Mouse (Mus musculus): ENCODE results near the gene Pter.

Pter gene

DNA sequence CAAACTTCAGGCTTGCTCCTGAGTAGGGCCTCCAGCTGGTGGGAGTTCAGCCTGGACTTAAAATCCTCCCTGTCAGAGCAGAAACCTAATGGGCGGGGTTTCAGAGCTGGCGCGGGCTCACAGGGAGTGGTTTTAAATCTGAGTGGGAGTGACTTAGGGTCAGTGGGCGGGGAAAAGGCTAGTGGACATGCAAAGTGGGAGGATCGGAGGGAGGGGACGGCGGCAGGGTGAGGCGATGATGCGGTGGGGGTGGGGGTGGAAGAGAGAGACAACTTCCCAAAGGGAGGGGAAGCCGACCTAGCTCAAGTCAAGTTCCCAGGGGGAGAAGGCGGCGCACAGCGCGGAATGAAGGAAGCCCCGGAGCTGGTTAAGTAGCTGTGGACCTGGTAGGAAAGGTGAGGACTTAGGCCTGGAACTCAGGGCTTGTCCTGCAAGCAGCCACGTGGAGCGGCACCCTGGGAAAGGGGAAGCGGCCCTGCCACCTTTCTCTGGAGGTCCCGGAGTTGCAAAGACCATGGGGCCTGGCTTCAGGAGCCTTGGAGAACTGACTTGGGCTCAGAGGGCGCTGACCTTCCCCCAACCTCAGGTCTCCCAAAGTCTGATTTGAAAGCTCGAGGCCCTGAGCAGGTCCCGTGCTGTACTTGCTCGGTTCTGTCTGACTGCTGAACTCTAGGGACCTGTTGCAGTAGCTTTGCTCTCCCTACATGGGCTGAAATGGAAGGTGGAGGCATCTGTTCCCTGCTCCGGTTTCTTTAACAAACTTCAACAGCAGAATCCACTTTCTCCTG is at the start of gene Pter:
TSS of gene Pter (plus strand) at position 238 of the 788 bp plus-strand sequence.
- DNase-seq = peak; percentile 7 to 27

DNA sequence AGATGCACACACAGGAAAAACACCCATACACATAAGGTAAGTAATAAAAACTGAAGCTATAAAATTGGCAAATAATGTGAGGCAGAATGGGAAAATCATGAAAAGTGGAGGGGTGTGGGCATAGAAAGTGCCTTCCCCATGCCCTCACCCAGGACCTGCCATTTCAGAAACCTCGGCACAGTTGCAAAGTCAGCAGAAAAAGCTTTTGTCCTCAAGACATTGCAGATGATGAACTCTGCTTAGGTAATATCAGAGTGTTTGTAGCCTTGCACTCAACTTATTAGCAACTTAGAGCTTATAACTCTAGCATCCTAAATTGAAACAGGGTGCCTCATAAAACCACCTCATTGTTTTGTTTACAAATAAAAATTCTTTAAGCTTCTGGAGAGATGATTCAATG is 49.6 kb upstream of the Pter start:
- no peak for DNase-seq

DNA sequence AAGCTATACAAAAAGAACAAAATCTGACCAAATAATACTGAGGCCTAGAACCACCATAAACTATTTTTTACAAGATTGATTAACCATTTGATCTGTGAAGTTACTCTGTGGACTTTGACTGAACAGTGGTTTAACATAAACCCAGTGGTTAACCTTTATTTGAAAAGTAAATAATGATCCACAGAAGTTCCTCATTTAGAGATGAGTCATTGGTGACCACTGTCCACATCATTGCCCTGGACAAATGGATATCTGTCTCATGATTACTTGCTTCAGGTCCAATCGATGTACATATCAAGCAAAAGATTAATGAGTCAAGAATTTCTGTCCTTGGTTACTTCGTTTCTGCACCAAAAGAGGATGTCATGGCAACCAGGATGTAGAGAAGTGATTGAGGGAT is 44.3 kb upstream of the Pter start:
- no peak for DNase-seq

DNA sequence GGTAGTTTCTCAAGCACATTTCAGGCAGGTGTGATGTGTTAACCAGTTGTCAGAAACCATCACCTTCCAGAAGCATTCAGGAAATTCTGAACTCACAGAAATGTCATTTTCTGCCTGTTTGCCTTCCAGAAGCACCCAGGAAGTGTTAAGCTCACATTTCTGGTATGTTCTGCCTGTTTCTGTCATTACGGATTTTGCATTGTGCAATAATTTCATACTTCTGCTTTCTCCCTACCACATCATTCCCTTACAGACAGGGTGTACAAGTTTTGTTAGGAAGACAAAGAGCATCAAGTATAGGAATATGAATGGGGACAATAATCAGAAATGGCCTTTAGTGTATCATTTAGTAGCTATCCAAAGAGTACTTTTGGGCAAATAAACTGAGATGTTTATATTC is 42.8 kb upstream of the Pter start:
- DNase-seq = no peak

DNA sequence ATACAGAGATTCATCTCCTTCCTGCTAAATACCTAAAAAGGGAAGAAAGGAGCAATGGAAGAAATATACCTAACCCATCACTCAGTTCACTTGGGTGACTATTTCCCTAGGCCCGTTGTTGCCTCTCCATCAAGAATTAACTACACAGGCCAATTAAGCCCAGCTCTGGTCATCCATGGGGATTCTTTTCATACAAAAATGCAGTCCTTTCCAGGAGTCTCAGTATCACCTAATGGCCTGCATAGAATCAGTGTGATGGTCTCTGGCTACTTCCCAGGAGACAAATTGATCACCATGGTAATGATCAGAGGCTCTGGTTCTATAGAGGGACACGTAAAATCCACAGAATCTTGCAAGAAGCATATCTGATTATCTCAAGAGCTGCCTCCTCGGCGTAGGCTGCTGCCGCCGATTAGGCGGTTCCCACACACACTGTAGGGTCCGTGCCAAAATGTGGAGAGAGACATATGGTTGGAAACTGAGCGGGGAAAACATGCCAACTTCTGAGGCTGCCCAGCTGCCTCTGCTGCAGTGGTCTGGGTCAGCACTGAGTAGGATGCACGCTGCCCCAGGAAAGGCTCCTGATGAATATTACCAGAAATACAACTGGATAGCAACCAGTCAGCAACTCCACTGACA is 40.4 kb upstream of the Pter start:
- peak; percentile 77 for DNase-seq

DNA sequence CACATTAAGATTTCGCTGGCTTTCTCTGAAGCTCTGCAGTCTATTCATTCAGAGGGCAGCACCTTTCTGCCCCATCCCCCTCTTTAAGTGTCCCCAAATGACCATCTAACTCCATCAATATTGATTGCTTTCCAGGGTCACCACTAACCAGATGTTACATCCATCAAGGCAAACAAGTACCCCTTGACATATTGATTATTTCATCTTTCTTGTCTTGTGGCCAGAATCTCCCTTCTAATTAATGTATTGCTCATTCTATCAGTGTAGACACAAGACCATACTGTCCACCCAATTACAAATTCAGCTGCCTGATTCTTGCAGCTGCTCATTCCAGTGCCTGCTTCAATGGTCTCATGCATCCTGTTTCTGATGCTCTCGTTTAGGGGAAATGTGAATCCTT is 36.8 kb upstream of the Pter start:
- no peak for DNase-seq

DNA sequence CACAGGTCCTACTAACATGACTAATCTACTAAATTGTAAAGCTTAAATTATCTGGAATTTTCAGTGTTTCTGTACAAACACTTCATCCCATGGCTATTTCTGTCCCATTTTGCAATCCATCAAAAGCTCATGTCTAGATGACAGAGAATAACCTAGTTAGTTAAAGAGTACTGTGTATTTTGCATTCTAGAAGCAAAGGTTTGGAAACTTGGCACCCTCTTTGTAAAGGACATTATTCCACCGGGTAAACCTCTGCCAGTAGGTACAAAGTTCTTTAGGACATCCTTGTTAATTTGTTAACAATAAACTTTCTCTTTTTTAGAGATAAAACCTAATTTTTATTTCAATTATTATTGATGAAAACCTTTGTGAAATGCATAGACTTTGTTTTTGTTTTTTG is 18.1 kb upstream of the Pter start:
- DNase-seq = no peak

DNA sequence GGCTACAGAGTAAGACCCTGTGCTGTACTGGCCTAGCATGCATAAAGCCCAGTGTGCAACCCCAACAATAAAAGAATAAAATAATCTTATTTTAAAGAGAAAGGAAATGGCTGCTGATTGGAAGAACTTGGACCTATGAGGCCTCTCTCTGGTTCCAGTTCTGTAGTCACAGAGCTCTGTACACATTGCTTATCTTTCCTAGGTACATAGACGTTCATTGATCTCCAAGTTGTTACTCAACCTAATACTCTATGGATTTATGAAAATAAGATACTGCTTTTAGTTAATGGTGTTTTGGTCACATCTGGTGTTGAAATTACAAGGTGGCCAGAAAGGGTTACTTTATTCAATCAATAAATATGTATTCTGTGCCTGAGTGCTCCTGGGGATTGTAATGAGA is 1.8 kb downstream of the Pter start:
- DNase-seq = no peak

DNA sequence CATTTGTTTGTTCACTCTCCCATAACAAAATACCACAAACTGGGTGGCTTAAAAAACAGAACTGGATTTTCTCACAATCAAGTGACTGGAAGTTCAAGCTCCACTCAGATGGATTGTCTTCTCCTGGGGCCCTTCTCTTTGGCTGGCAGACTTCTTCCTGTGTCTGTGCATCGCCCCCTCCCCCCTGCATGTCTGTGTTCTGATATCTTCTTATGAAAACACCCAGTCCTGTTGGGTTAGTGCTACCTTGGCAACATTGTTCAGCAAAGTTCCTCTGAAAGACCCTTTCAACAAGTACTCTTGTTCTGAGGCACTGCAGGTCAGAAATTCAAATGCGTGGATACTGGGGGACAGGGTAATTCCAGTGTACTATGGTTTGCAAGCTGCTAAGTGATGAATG is 6.5 kb downstream of the Pter start:
- DNase-seq = no peak

DNA sequence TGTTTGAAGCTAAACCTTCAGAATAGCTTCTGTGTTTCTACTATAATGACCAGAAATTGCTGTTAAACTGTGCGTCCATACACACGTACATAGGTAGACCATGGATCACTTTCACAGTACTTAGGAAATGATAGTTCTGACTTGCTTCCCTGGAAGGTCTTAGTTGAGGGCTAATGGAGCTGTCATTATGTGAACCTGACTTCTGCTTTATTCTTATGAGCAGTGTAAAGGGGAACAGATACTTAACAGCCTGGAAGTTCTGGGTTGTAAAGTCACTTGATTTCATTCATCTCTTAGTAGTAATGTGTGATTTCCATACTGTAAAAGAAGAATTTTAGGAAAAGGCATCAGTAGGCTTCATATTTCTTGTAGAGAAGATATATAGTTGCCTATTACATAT is 10.1 kb downstream of the Pter start:
- no peak for DNase-seq

DNA sequence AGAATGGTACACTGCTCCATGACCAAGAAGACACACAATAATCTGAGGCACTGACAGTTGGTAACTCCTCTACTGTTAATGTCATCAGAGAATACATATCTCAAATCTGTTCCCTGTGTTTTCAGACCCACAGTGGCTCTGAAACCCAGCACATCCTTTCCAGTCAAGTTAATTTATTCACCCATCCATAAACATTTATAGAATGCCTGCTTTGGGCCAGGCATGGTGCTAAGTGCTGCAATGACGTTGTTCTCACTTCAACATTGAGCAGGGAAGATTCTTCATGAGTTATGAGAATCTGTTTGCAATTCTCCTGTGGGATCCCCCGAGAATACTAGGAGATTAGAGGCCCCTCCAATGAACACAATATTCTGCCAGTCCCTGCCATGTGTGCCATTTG is 11.4 kb downstream of the Pter start:
- DNase-seq = no peak

DNA sequence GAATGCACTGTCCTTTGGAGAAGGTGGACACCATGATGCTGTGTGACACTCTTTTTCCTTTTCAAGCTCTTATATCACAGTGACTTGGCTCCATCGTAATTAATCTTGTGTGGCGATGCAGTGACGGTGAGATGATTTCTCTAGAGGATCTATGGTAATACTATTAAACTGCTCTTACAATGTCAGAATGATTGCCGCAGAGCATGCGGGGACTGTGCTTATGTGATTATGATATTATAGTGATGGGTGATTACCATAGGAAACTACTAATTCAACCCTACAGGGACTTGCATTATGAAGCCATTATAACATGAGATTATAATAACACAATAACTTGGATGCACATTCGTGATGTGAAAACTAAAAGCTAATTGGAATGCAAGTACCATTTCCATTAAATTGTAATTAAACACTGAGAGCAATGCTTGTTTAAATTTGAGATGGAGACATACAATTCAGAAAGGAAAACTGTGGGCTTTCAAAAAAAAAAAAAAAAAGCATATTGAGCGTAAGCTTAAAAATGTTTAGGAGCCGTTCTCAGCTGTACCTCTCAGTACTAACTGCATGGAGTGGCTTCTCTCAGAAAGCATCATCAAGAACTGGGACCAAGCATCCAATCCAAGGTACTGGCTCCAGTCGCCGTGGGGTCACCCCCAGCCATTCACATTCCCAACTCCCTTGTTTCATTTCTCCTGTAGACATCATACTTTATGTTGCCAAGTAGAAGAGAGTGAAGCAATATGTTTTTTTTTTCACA is 13.8 kb downstream of the Pter start:
- DNase-seq = no peak

DNA sequence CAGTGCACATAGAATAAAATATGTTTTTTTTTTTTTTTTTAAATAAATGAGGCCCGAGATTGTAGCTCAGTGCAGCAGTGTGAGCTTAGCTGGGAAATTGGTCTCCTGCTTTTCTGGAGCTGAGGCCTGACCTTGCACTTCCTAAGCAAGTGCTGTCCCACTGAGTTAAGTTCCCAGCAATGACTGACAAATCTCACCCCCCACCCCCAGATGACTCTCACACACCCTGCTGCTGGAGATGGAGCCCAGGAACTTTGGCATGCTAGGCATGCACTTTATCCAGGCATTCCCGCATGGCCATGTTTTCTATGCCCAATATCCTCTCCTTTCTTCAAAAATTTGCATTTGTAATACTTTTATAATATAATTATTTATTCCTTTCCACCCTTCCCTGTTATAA is 14.8 kb downstream of the Pter start:
- no peak for DNase-seq

DNA sequence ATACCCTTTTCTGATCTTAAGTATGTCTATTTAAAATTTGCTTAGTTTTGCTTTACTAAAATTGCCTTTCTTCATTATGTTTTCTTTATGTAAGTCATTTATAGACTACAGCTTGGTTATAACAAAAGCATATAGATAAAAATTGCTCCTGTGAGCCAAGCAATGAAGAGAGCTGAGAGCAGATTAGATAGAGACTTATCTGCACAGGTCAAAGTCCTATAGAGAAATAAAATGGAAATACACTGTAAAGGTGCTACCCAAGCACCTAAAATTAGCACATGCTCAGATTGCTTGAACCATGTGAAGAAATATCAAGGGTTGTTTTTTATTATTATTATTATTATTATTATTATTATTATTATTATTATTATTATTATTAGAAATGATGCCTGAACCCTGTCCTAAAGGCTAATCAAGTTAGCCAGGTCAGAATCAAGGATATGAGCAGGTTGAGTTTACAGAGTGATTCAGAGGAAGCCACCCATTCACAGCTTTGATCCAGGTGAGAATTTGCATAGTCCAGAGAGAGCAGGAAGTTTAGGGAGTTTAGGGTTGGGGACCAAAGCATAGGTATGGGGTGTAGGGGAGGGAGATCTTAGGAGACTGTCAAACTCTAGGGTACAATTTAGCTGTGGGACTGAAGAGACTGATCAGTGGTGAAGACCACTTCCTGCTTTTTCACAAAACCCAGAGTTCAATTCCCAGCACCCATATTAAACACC is 33.0 kb downstream of the Pter start:
- DNase-seq = no peak

DNA sequence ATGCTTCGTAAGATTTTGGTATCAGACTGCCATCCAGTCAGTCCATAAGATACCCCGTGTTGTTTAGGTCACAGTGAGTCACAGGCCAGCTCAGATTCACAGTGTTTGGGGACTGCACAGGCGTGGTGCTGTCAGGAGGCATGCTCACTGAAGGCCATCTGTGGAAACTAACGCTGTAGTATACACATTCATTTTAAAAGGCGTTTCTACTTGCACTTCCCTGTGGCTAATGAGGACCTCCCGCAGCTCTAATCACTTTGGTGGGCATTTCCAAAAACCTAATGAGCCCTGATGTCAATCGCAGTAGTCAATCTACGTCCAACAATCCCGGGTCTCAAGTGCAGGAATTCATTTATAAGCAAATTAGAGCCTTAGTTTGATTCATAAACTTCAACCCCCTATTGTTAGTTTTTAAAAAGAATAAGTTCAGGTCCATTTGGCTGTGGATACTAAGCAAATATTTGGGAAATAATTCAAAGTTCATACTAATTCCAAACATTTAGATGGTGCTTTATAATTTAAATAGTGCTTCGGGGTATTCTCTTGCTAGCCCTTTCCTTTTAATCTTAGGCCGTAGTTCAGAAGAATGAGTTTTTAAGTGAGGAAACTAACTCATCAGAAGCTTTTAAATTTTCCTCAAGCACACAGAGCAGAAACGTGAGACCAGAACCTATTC is 46.3 kb downstream of the Pter start:
- DNase-seq = no peak

DNA sequence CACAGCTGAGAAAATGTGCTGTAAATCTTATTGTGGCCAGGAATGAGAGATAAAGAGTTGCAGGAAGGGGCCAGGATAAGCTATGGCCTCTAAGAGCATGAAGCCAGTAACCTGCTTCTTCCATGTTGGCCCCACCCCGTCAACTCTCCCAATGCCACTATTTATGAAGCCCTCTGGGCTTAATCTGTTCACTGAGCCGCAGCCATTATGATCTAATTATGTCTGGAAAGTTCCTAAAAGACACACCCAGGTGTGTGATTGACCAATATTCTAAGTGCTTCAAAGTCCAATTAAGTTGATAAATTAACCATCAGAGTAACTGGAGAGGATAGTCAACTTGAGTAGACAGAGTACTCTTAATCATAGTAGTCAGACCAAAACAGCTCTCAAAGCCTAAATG is 49.9 kb downstream of the Pter start:
- no peak for DNase-seq

DNA sequence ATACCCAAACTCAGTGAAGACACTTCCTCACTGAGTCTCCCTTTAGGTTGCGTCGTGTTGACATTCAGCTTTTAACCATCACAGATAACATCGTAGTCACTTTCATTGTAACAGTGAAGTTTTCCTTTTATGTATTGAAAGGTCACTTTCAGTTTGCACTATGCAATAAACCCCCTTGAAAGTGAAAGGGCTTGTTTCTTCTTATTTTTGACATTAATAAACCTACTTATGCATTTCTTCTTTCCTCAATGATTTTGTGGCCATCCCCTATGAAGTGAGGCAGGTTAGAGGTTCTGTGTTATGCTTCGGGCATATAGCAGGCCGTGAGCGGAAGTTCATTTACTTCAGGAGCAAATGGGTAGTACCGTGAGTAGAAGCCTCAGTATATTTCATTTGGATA is 53.5 kb downstream of the Pter start:
- no peak for DNase-seq

DNA sequence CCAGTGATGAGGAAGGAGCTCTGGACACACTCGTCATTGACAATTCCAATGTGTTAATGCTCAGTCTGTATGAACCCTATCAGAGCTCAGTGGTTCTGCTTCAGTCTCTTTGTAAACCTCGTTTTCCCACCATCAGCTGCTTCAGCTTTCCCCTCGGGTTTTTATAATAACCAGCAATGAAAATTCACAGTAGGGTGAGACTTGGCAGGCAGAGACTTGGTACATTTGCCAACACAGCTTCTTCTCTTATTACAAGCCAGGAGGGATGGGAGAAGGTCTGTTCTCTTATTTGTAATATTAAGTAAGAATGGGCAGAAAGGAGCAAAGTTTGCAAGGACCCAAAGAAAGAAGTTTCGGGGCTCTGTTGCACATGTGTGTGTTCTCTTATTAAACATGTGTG is 54.9 kb downstream of the Pter start:
- no peak for DNase-seq

DNA sequence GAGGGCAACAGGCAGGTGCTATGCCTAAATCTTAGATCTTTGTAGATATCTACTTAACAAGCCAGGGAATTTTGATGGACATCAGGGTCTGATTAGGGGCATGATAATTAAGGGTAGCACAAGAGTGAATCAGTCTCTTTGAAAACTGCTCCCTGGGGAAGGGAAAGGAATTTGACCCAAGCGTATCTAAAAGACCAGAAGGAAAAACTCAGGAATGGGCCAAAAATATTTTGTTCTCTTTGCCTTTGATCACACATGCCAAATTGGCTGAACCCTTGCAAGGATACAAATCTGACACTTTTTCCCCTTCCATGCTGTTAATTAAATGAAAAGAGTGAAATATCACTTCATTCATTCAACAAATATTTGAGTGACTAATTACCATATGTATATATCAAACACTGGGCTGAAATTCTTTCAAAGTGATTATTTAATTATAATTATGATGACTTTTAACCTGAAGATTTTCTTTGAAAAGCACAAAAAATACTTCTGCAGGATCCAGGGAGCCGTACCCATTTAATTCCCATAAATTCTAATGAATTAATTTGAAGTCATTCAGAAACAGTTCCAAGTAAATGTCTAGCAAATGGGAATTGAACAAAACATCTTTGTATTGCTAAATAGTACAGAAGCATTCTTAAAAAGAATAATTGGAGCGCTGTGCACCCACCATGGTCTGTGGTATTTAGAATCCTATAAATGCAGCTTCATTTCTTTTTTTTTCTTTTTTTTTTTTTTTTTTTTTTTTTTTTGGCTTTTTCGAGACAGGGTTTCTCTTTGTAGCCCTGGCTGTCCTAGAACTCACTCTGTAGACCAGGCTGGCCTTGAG is 61.3 kb downstream of the Pter start:
- no peak for DNase-seq

DNA sequence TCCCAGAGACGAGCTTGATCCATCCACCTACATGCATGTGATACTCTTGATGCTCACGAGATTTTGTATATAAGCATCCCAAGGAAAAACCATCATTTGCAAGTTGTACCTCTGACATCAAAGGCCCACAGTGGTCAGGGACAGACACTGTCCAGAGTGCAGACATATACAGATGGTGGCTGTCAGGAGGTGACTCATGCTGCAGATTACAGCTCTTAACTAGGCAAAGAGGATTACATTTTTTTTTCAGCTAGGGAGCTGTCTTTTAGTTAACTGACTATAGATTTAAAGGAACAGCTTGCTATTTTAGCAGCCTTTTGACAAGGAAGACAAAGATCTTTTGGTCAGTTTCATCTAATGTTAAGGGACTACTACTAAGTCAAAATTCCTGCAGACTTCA is 76.2 kb downstream of the Pter start:
- DNase-seq = no peak

DNA sequence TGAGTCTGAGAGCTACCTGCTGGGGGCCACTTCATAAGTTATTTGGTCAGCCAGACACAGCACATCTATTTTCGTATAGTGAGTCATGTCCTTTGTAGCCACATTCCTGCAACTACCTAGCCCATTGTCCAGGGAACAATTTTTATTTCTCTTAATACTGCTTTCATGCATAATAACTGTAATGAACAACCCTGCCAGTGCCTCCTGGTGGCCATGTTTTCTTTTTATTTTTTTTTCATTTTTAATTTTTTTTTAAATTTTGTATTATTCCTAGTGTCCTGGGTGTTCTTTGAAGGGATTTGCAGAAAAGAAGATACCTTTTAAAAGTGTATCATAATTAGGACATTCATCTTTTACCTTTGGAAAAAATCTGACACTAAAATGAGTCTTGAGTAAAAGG is 84.6 kb downstream of the Pter start:
- no peak for DNase-seq

Measured in cerebellum, adult 18-20 months (tissue).